Mouse (Mus musculus) G1E (cell line): Measurements from ENCODE around the gene Ptgds. TPM values are rescaled to one million over a fixed set of nuclear protein-coding genes. Genes with fewer than 3 reads are reported as not detected.
A peak's percentile ranks its signal among the peaks of the same experiment; 100 is the strongest.

ENCODE experiments used
- ATAC-seq: 2 replicates; pipeline ENCODE4 v1.8.0; 2016; ENCODE audit warnings: mild to moderate bottlenecking; ENCODE audit not compliant: insufficient number of reproducible peaks, poor library complexity, low FRiP score, severe bottlenecking; ENCODE audit errors: extremely low read depth
- DNase-seq: peaks from one replicate; pipeline ENCODE4 v3.0.0; 2012; ENCODE audit warnings: low spot score
- H3K27me3 ChIP-seq: 2 replicates; pipeline ENCODE4 v1.6.1; 2012; ENCODE audit warnings: mild to moderate bottlenecking, low read length, inconsistent platforms; ENCODE audit not compliant: insufficient read depth
- H3K36me3 ChIP-seq: replicated peaks from 2 replicates; pipeline ENCODE3; 2012; ENCODE audit warnings: mild to moderate bottlenecking, inconsistent platforms
- H3K4me1 ChIP-seq: 2 replicates; pipeline ENCODE4 v1.6.1; 2012; ENCODE audit warnings: low read depth, low read length, inconsistent platforms, mixed read lengths; ENCODE audit not compliant: insufficient read depth
- H3K4me3 ChIP-seq: 2 replicates; pipeline ENCODE4 v1.5.1; 2012; ENCODE audit warnings: low read depth, mild to moderate bottlenecking, inconsistent platforms, low read length, moderate library complexity, mixed read lengths
- H3K9me3 ChIP-seq: replicated peaks from 2 replicates; pipeline ENCODE4 v1.6.1; 2012; ENCODE audit warnings: inconsistent platforms
- CTCF ChIP-seq: IDR thresholded peaks from 2 replicates; pipeline ENCODE4 v1.5.1; 2012; ENCODE audit warnings: low read depth, low read length, inconsistent platforms, mixed read lengths
- GATA1 ChIP-seq: IDR thresholded peaks from 2 replicates; pipeline ENCODE4 v1.6.1; 2012; ENCODE audit warnings: borderline replicate concordance, low read length, inconsistent platforms, mixed read lengths
- GATA2 ChIP-seq: IDR thresholded peaks from 2 replicates; pipeline ENCODE4 v1.6.1; 2012; ENCODE audit warnings: low read depth, low read length, inconsistent platforms, borderline replicate concordance
- POLR2AphosphoS5 ChIP-seq: IDR thresholded peaks from 2 replicates; pipeline ENCODE4 v1.6.1; 2012; ENCODE audit warnings: low read depth, low read length, inconsistent platforms; ENCODE audit not compliant: insufficient replicate concordance
- TAL1 ChIP-seq: conservative IDR thresholded peaks from 2 replicates; pipeline ENCODE4 v1.6.1; 2012; ENCODE audit warnings: low read depth, low read length, inconsistent platforms, mixed read lengths
- polyA plus RNA-seq: library from polyadenylated mRNA; stranded (reverse); fragments of >175 nt; gene quantifications from 2 replicates; pipeline ENCODE4 v1.2.3, GENCODE M21; 2012
- total RNA-seq, 2 experiments: library from RNA; stranded (forward) in 1 of 2; stranded (reverse) in 1 of 2; fragments of 200-1000 nt in 1 of 2; fragments of >200 nt in 1 of 2; fragmentation: Nextera tagmentation in 1 of 2; gene quantifications; 2 replicates each; pipeline ENCODE4 v1.2.3; 2014 to 2017

The Ptgds gene
- total and polyA plus RNA-seq, 3 experiments: 0.44 TPM; not detected in 2

- H3K36me3 ChIP-seq: peaks cover 15% of the 10 kb centered on the region
- H3K4me1 ChIP-seq: peaks cover 27% of the 10 kb centered on the region
- ATAC-seq: no peak
Measured at GRCm38 (mm10) chr2:25433101-25433500, 36.7 kb downstream of the Ptgds start.

GRCm38 (mm10) chr2:25432326-25433098, 37.3 kb downstream of the Ptgds start:
- Histone ChIP-seq H3K4me3 (no peak overlapping the region), H3K27me3 (peaks cover 47% of the 10 kb centered on the region), H3K9me3 (no peaks in the 10 kb centered on the region), H3K36me3 (peaks cover 11% of the 10 kb centered on the region), H3K4me1 (peaks cover 28% of the 10 kb centered on the region)
- DNase-seq (no peak), ATAC-seq (no peak)
- TF ChIP-seq GATA2 (no peak), POLR2AphosphoS5 (no peak), TAL1 (no peak), CTCF (no peak), GATA1 (no peak)

More at GRCm38 (mm10) chr2:25433101-25433500, 36.7 kb downstream of the Ptgds start:
- TF ChIP-seq GATA1 (no peak), GATA2 (no peak), POLR2AphosphoS5 (no peak), TAL1 (no peak), CTCF (no peak)
- Histone ChIP-seq H3K27me3 (peaks cover 47% of the 10 kb centered on the region), H3K4me3 (no peak overlapping the region), H3K9me3 (no peaks in the 10 kb centered on the region)
- DNase-seq: no peak

GRCm38 (mm10) chr2:25431308-25431855, 38.5 kb downstream of the Ptgds start:
- Histone ChIP-seq H3K4me1 (peaks cover 32% of the 10 kb centered on the region), H3K9me3 (no peaks in the 10 kb centered on the region), H3K27me3 (peaks cover 47% of the 10 kb centered on the region), H3K4me3 (no peak overlapping the region), H3K36me3 (peaks cover 8% of the 10 kb centered on the region)
- ATAC-seq (no peak), DNase-seq (no peak)
- TF ChIP-seq CTCF: no peak
- no peak for TF ChIP-seq GATA2
- TF ChIP-seq POLR2AphosphoS5: no peak
- no peak for TF ChIP-seq TAL1
- no peak for TF ChIP-seq GATA1

- TF ChIP-seq GATA1: no peak
- TF ChIP-seq CTCF: no peak
- TF ChIP-seq TAL1: no peak
- no peak for TF ChIP-seq GATA2
- no peak for TF ChIP-seq POLR2AphosphoS5
- DNase-seq: no peak
- no peaks in the 10 kb centered on the region for H3K9me3 ChIP-seq
Measured at GRCm38 (mm10) chr2:25430395-25431233, 39.2 kb downstream of the Ptgds start.

DNA sequence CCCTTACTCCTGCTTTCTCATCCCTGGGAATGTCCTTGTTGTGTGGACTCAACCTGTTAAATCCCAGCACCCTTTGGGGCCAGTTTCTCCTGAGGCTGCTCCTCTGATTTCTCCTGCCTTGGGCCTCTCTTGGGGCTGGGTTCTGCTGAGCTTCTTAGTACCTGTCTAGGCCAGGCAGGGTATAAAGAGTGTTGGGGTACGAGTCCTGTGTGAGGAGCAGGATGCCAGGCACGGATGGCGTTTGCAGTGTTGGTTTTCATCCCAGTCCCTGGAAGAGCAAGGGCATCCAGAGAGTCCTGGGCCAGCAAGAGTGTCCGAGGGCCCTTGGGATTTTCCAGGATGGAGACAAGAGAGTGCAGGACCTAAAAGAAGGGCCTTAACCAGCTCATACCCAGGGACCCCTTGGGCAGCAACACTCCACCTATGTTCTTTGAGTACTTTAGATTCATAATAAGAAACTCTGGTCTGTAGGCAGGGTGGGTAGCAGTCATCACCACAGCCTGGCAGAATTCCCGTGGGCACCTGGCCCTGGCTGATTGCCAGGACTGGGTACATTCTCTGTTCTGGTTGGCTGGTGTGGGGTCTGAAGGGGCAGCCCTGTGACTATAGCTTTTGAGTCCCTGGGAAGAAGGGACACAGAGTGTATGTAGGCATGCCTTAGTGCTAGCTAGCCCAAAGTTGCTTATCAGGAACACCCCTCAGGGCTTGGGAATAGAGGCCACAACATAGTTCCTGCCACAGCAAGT, 40.2 kb downstream of the Ptgds start:
- H3K4me1 ChIP-seq: peaks cover 34% of the 10 kb centered on the region
- TF ChIP-seq GATA1: no peak
- no peak for TF ChIP-seq GATA2
- DNase-seq (no peak), ATAC-seq (no peak)
- peak overlapping the region; percentile 77 for H3K4me3 ChIP-seq
- H3K27me3 ChIP-seq: peaks cover 59% of the 10 kb centered on the region
- no peaks in the 10 kb centered on the region for H3K9me3 ChIP-seq
- H3K36me3 ChIP-seq: no peaks in the 10 kb centered on the region

More at GRCm38 (mm10) chr2:25430395-25431233, 39.2 kb downstream of the Ptgds start:
- ATAC-seq: no peak
- Histone ChIP-seq H3K4me3 (no peak overlapping the region), H3K36me3 (peaks cover 8% of the 10 kb centered on the region), H3K4me1 (peaks cover 34% of the 10 kb centered on the region), H3K27me3 (peaks cover 54% of the 10 kb centered on the region)
